Mouse (Mus musculus) inflammation-experienced regulatory T-cells (primary cell): Measurements from ENCODE around the gene Smok2a. TPM values are rescaled to one million over a fixed set of nuclear protein-coding genes. Genes with fewer than 3 reads are reported as not detected.

ENCODE experiments used
- polyA plus RNA-seq, 2 experiments: library from polyadenylated mRNA; unstranded; fragments of 100-300 nt; shearing (Covaris generic); gene quantifications; one replicate each; pipeline ENCODE4 v1.2.1; 2017

The Smok2a gene
- polyA plus RNA-seq: 1 to 10 TPM in 1 of 2 experiments, under 1 TPM in 1; 0.64 to 2.5 TPM

GRCm38 (mm10) chr17:13220888-13221287 is at the start of gene Smok2a:
Gene Smok2a (plus strand): TSS chr17:13221188.

GRCm38 (mm10) chr17:13229957-13230356 is 9.0 kb downstream of the Smok2a start, which contains the start of gene Smok2b:
Gene Smok2b (plus strand): TSS chr17:13230257.

Other genes with a start within 250 kb of the Smok2a start
- gene Wtap, start 227.0 kb upstream of the Smok2a start, polyA plus RNA-seq: 10 to 100 TPM; 70.8 to 89.0 TPM
- 100 to 1,000 TPM in 1 of 2 experiments, 10 to 100 TPM in 1; 99.0 to 110 TPM for gene Sod2, start 214.3 kb upstream of the Smok2a start, polyA plus RNA-seq
- gene Gpr31b, start 168.9 kb upstream of the Smok2a start, polyA plus RNA-seq: not detected
- under 1 TPM in 1 of 2 experiments, not detected in 1; 0.53 TPM for gene Tcp10b, start 160.1 kb upstream of the Smok2a start, polyA plus RNA-seq
- under 1 TPM in 1 of 2 experiments, not detected in 1; 0.73 TPM for gene Unc93a, start 89.4 kb upstream of the Smok2a start, polyA plus RNA-seq
- gene Smok2b, start 9.1 kb downstream of the Smok2a start, polyA plus RNA-seq: 10 to 100 TPM in 1 of 2 experiments, under 1 TPM in 1; 0.92 to 10.6 TPM
- under 1 TPM; 0.12 to 0.82 TPM for gene Tcp10c, start 133.4 kb downstream of the Smok2a start, polyA plus RNA-seq